Mouse (Mus musculus): Measurements from ENCODE around the gene Ifrd1. TPM values are rescaled to one million over a fixed set of nuclear protein-coding genes. Genes with fewer than 3 reads are reported as not detected.

Gene Ifrd1
- total RNA-seq, 1 experiment = 116 TPM

GRCm38 (mm10) chr12:40171637-40172036 lies 76.7 kb downstream of the Ifrd1 start:
- no peak for DNase-seq (ENCODE audit: low read depth, low spot score)
- H3K36me3 ChIP-seq (ENCODE audit: control insufficient read depth, insufficient read depth, low read length, poor library complexity, severe bottlenecking) = no peaks in the 10 kb centered on the region
- in situ Hi-C loops (cut with MboI; ENCODE audit: low sequenced_read_pairs in 2 of 2, unreplicated experiment in 2 of 2) = no loop called here

GRCm38 (mm10) chr12:40169675-40170074 lies 78.6 kb downstream of the Ifrd1 start:
- no peak for DNase-seq (ENCODE audit: low read depth, low spot score)
- Histone ChIP-seq H3K4me3 (ENCODE audit: insufficient read depth in 1 of 2, low read depth in 1 of 2, low read length in 2 of 2, poor library complexity in 1 of 2, severe bottlenecking in 1 of 2) (no peak overlapping the region), H3K9me3 (ENCODE audit: control insufficient read depth, insufficient read depth, low read depth, low read length) (no peaks in the 10 kb centered on the region), H3K4me1 (ENCODE audit: control insufficient read depth in 2 of 2, insufficient read depth in 2 of 2, low read length in 2 of 2, poor library complexity in 1 of 2) (no peaks in the 10 kb centered on the region), H3K9ac (ENCODE audit: insufficient read depth, low read depth, low read length, poor library complexity, severe bottlenecking) (no peak overlapping the region), H3K27ac (ENCODE audit: insufficient read depth, low read depth, low read length, poor library complexity, severe bottlenecking) (no peak overlapping the region), H3K36me3 (ENCODE audit: control insufficient read depth, insufficient read depth, low read length, poor library complexity, severe bottlenecking) (no peaks in the 10 kb centered on the region)
- no peak for TF ChIP-seq ZC3H11A (IDR thresholded peaks at IDR 0.05; ENCODE audit: borderline replicate concordance, low read depth, low read length)
- no peak for TF ChIP-seq MAFK (IDR thresholded peaks at IDR 0.05; ENCODE audit: insufficient read depth, low read depth, low read length)
- TF ChIP-seq ZNF384 (IDR thresholded peaks at IDR 0.05; ENCODE audit: low read depth, low read length) = no peak
- TF ChIP-seq HCFC1 (IDR thresholded peaks at IDR 0.05; ENCODE audit: borderline replicate concordance, insufficient read depth, low read length) = no peak
- no peak for TF ChIP-seq CHD2 (IDR thresholded peaks at IDR 0.05; ENCODE audit: low read depth, low read length)
- in situ Hi-C loops (cut with MboI; ENCODE audit: low sequenced_read_pairs in 2 of 2, unreplicated experiment in 2 of 2) = loop anchor here (10.0 kb wide), 1 partner anchor 655 kb away; no protein-coding TSS in a partner anchor

More at GRCm38 (mm10) chr12:40171637-40172036, 76.7 kb downstream of the Ifrd1 start:
- H3K9me3 ChIP-seq (ENCODE audit: control insufficient read depth, insufficient read depth, low read depth, low read length) = no peaks in the 10 kb centered on the region
- TF ChIP-seq HCFC1 (IDR thresholded peaks at IDR 0.05; ENCODE audit: borderline replicate concordance, insufficient read depth, low read length) = no peak
- no peak for TF ChIP-seq CHD2 (IDR thresholded peaks at IDR 0.05; ENCODE audit: low read depth, low read length)
- no peak for TF ChIP-seq ZNF384 (IDR thresholded peaks at IDR 0.05; ENCODE audit: low read depth, low read length)
- TF ChIP-seq ZC3H11A (IDR thresholded peaks at IDR 0.05; ENCODE audit: borderline replicate concordance, low read depth, low read length) = no peak
- TF ChIP-seq MAFK (IDR thresholded peaks at IDR 0.05; ENCODE audit: insufficient read depth, low read depth, low read length) = no peak
- no peak overlapping the region for H3K9ac ChIP-seq (ENCODE audit: insufficient read depth, low read depth, low read length, poor library complexity, severe bottlenecking)
- no peak overlapping the region for H3K4me3 ChIP-seq (ENCODE audit: insufficient read depth in 1 of 2, low read depth in 1 of 2, low read length in 2 of 2, poor library complexity in 1 of 2, severe bottlenecking in 1 of 2)
- H3K27ac ChIP-seq (ENCODE audit: insufficient read depth, low read depth, low read length, poor library complexity, severe bottlenecking) = no peak overlapping the region
- no peaks in the 10 kb centered on the region for H3K4me1 ChIP-seq (ENCODE audit: control insufficient read depth in 2 of 2, insufficient read depth in 2 of 2, low read length in 2 of 2, poor library complexity in 1 of 2)

- in situ Hi-C loops (cut with MboI; ENCODE audit: low sequenced_read_pairs in 2 of 2, unreplicated experiment in 2 of 2) = loop anchor here (10.0 kb wide), 1 partner anchor 650 kb away; no protein-coding TSS in a partner anchor
Observed at GRCm38 (mm10) chr12:40164621-40165020, 83.7 kb downstream of the Ifrd1 start.

GRCm38 (mm10) chr12:40160777-40161176 lies 87.5 kb downstream of the Ifrd1 start:
- no peaks in the 10 kb centered on the region for H3K36me3 ChIP-seq (ENCODE audit: control insufficient read depth, insufficient read depth, low read length, poor library complexity, severe bottlenecking)
- no peaks in the 10 kb centered on the region for H3K4me1 ChIP-seq (ENCODE audit: control insufficient read depth in 2 of 2, insufficient read depth in 2 of 2, low read length in 2 of 2, poor library complexity in 1 of 2)
- DNase-seq (ENCODE audit: low read depth, low spot score) = no peak
- no peak for TF ChIP-seq ZC3H11A (IDR thresholded peaks at IDR 0.05; ENCODE audit: borderline replicate concordance, low read depth, low read length)
- no peak for TF ChIP-seq MAFK (IDR thresholded peaks at IDR 0.05; ENCODE audit: insufficient read depth, low read depth, low read length)
- in situ Hi-C loops (cut with MboI; ENCODE audit: low sequenced_read_pairs in 2 of 2, unreplicated experiment in 2 of 2) = loop anchor here (10.0 kb wide), 1 partner anchor 646 kb away; no protein-coding TSS in a partner anchor
- no peak overlapping the region for H3K27ac ChIP-seq (ENCODE audit: insufficient read depth, low read depth, low read length, poor library complexity, severe bottlenecking)
- H3K9ac ChIP-seq (ENCODE audit: insufficient read depth, low read depth, low read length, poor library complexity, severe bottlenecking) = no peak overlapping the region
- no peaks in the 10 kb centered on the region for H3K9me3 ChIP-seq (ENCODE audit: control insufficient read depth, insufficient read depth, low read depth, low read length)
- no peak overlapping the region for H3K4me3 ChIP-seq (ENCODE audit: insufficient read depth in 1 of 2, low read depth in 1 of 2, low read length in 2 of 2, poor library complexity in 1 of 2, severe bottlenecking in 1 of 2)

More at GRCm38 (mm10) chr12:40164621-40165020, 83.7 kb downstream of the Ifrd1 start:
- H3K4me3 ChIP-seq (ENCODE audit: insufficient read depth in 1 of 2, low read depth in 1 of 2, low read length in 2 of 2, poor library complexity in 1 of 2, severe bottlenecking in 1 of 2) = no peak overlapping the region
- no peak overlapping the region for H3K27ac ChIP-seq (ENCODE audit: insufficient read depth, low read depth, low read length, poor library complexity, severe bottlenecking)
- no peaks in the 10 kb centered on the region for H3K9me3 ChIP-seq (ENCODE audit: control insufficient read depth, insufficient read depth, low read depth, low read length)
- no peak for TF ChIP-seq HCFC1 (IDR thresholded peaks at IDR 0.05; ENCODE audit: borderline replicate concordance, insufficient read depth, low read length)
- TF ChIP-seq ZC3H11A (IDR thresholded peaks at IDR 0.05; ENCODE audit: borderline replicate concordance, low read depth, low read length) = peak; percentile 89
- DNase-seq (ENCODE audit: low read depth, low spot score) = peak; percentile 19
- no peaks in the 10 kb centered on the region for H3K36me3 ChIP-seq (ENCODE audit: control insufficient read depth, insufficient read depth, low read length, poor library complexity, severe bottlenecking)
- H3K4me1 ChIP-seq (ENCODE audit: control insufficient read depth in 2 of 2, insufficient read depth in 2 of 2, low read length in 2 of 2, poor library complexity in 1 of 2) = no peaks in the 10 kb centered on the region
- H3K9ac ChIP-seq (ENCODE audit: insufficient read depth, low read depth, low read length, poor library complexity, severe bottlenecking) = no peak overlapping the region

- TF ChIP-seq HCFC1 (IDR thresholded peaks at IDR 0.05; ENCODE audit: borderline replicate concordance, insufficient read depth, low read length) (no peak), MAFK (IDR thresholded peaks at IDR 0.05; ENCODE audit: insufficient read depth, low read depth, low read length) (no peak), ZC3H11A (IDR thresholded peaks at IDR 0.05; ENCODE audit: borderline replicate concordance, low read depth, low read length) (no peak), CHD2 (IDR thresholded peaks at IDR 0.05; ENCODE audit: low read depth, low read length) (no peak), ZNF384 (IDR thresholded peaks at IDR 0.05; ENCODE audit: low read depth, low read length) (no peak)
Observed at GRCm38 (mm10) chr12:40154188-40154587, 94.1 kb downstream of the Ifrd1 start.

More at GRCm38 (mm10) chr12:40154188-40154587, 94.1 kb downstream of the Ifrd1 start:
- Histone ChIP-seq H3K36me3 (ENCODE audit: control insufficient read depth, insufficient read depth, low read length, poor library complexity, severe bottlenecking) (no peaks in the 10 kb centered on the region), H3K27ac (ENCODE audit: insufficient read depth, low read depth, low read length, poor library complexity, severe bottlenecking) (no peak overlapping the region), H3K4me3 (ENCODE audit: insufficient read depth in 1 of 2, low read depth in 1 of 2, low read length in 2 of 2, poor library complexity in 1 of 2, severe bottlenecking in 1 of 2) (no peak overlapping the region), H3K9ac (ENCODE audit: insufficient read depth, low read depth, low read length, poor library complexity, severe bottlenecking) (no peak overlapping the region), H3K9me3 (ENCODE audit: control insufficient read depth, insufficient read depth, low read depth, low read length) (no peaks in the 10 kb centered on the region), H3K4me1 (ENCODE audit: control insufficient read depth in 2 of 2, insufficient read depth in 2 of 2, low read length in 2 of 2, poor library complexity in 1 of 2) (no peaks in the 10 kb centered on the region)
- in situ Hi-C loops (cut with MboI; ENCODE audit: low sequenced_read_pairs in 2 of 2, unreplicated experiment in 2 of 2) = no loop called here
- no peak for DNase-seq (ENCODE audit: low read depth, low spot score)

Measured in ES-E14 (cell line).